Mouse (Mus musculus): Measurements from ENCODE around the gene Cyp4f17. TPM values are rescaled to one million over a fixed set of nuclear protein-coding genes. Genes with fewer than 3 reads are reported as not detected.
"Not testable (repeated sequence)": the region's sequence is repeated elsewhere in the genome, so short reads cannot be mapped to it uniquely, and the experiment has no call there.

The Cyp4f17 gene
- polyA plus RNA-seq, 2 experiments: 0.36 to 0.48 TPM

DNA sequence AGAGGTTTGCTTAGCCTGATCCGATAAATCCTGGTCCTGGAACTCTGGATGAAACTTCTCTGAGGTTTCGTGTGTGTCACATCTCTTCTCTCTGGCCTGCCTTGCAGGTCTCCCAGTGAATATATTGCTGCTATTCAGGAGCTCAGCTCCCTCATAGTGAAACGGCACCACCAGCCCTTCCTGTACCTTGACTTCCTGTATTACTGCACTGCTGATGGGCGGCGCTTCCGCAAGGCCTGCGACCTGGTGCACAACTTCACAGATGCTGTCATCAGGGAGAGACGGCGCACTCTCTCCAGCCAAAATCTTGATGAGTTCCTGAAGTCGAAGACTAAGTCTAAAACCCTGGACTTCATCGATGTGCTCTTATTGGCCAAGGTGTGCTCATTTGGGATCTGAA, 18.0 kb downstream of the Cyp4f17 start:
- DNase-seq (ENCODE audit: low read depth in 3 of 3, low spot score in 3 of 3): no peak
- Histone ChIP-seq H3K9ac (replicated peaks) (no peak overlapping the region), H3K27ac (no peak overlapping the region), H3K4me3 (ENCODE audit: insufficient read depth in 1 of 2, low read depth in 2 of 2, low read length in 2 of 2) (no peak overlapping the region), H3K4me1 (replicated peaks; ENCODE audit: control insufficient read depth in 2 of 2, insufficient read depth in 2 of 2, low read length in 1 of 2) (no peaks in the 10 kb centered on the region), H3K27me3 (ENCODE audit: control insufficient read depth, insufficient read depth, low read length) (no peaks in the 10 kb centered on the region), H3K36me3 (replicated peaks; ENCODE audit: control insufficient read depth, insufficient read depth, low read depth) (no peaks in the 10 kb centered on the region), H3K4me2 (ENCODE audit: low read depth) (no peak overlapping the region), H3K9me3 (ENCODE audit: control insufficient read depth, low read length) (no peaks in the 10 kb centered on the region)
- ATAC-seq (ENCODE audit: insufficient read depth): no peak
- WGBS (ENCODE audit: insufficient replicate concordance): 58% methylated on average over 11 of the region's 11 CpGs
- no peak for TF ChIP-seq EP300 (IDR thresholded peaks at IDR 0.05; ENCODE audit: low read depth)
- TF ChIP-seq CTCF (IDR thresholded peaks at IDR 0.05; ENCODE audit: low read depth): no peak

DNA sequence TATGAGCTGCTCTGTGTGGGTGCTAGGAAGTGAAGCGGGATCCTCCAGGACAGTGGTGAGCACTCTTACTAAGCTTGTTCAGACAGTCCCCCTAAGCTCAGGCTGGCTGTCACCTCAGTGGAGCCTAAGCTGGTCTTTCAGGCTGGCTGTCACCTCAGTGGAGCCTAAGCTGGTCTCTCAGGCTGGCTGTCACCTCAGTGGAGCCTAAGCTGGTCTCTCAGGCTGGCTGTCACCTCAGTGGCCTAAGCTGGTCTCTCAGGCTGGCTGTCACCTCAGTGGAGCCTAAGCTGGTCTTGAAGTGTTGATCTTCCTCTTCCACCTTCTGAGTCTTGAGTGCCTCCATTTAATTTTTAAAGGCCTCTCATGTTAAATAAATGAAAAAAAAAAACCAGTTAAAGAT, 20.5 kb downstream of the Cyp4f17 start:
- not testable (repeated sequence) for H3K4me3 ChIP-seq (ENCODE audit: insufficient read depth in 1 of 2, low read depth in 2 of 2, low read length in 2 of 2); H3K9me3 ChIP-seq (ENCODE audit: control insufficient read depth, low read length); DNase-seq (ENCODE audit: low read depth in 3 of 3, low spot score in 3 of 3); H3K36me3 ChIP-seq (replicated peaks; ENCODE audit: control insufficient read depth, insufficient read depth, low read depth); H3K9ac ChIP-seq (replicated peaks); H3K4me2 ChIP-seq (ENCODE audit: low read depth); H3K27ac ChIP-seq; ATAC-seq (ENCODE audit: insufficient read depth); H3K4me1 ChIP-seq (replicated peaks; ENCODE audit: control insufficient read depth in 2 of 2, insufficient read depth in 2 of 2, low read length in 1 of 2); H3K27me3 ChIP-seq (ENCODE audit: control insufficient read depth, insufficient read depth, low read length)
- 87% methylated on average over 1 of the region's 1 CpGs for WGBS (ENCODE audit: insufficient replicate concordance)

DNA sequence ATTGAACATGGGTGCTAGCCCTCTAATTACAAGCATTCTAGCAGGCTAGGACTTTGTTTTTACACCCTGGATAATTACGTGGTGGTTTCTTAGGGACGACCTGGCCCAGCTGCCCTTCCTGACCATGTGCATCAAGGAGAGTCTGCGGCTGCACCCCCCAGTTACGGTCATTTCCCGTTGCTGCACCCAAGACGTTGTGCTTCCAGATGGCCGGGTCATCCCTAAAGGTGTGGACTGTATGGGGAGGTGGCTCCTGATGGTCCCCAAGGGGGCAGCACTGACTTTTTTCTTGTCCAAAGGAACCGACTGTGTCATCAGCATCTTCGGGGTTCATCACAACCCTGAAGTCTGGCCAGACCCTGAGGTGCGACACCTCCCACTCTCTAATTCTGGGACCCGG, 21.9 kb downstream of the Cyp4f17 start:
- Histone ChIP-seq H3K9ac (replicated peaks) (no peak overlapping the region), H3K27me3 (ENCODE audit: control insufficient read depth, insufficient read depth, low read length) (no peaks in the 10 kb centered on the region), H3K27ac (no peak overlapping the region), H3K4me3 (ENCODE audit: insufficient read depth in 1 of 2, low read depth in 2 of 2, low read length in 2 of 2) (no peak overlapping the region), H3K4me2 (ENCODE audit: low read depth) (no peak overlapping the region; the same call in 1 of the 2 replicates), H3K9me3 (ENCODE audit: control insufficient read depth, low read length) (no peaks in the 10 kb centered on the region), H3K36me3 (replicated peaks; ENCODE audit: control insufficient read depth, insufficient read depth, low read depth) (no peaks in the 10 kb centered on the region), H3K4me1 (replicated peaks; ENCODE audit: control insufficient read depth in 2 of 2, insufficient read depth in 2 of 2, low read length in 1 of 2) (no peaks in the 10 kb centered on the region)
- WGBS (ENCODE audit: insufficient replicate concordance): 75% methylated on average over 11 of the region's 11 CpGs
- ATAC-seq (ENCODE audit: insufficient read depth) (no peak), DNase-seq (ENCODE audit: low read depth in 3 of 3, low spot score in 3 of 3) (no peak)
- TF ChIP-seq EP300 (IDR thresholded peaks at IDR 0.05; ENCODE audit: low read depth): no peak
- TF ChIP-seq CTCF (IDR thresholded peaks at IDR 0.05; ENCODE audit: low read depth): no peak

DNA sequence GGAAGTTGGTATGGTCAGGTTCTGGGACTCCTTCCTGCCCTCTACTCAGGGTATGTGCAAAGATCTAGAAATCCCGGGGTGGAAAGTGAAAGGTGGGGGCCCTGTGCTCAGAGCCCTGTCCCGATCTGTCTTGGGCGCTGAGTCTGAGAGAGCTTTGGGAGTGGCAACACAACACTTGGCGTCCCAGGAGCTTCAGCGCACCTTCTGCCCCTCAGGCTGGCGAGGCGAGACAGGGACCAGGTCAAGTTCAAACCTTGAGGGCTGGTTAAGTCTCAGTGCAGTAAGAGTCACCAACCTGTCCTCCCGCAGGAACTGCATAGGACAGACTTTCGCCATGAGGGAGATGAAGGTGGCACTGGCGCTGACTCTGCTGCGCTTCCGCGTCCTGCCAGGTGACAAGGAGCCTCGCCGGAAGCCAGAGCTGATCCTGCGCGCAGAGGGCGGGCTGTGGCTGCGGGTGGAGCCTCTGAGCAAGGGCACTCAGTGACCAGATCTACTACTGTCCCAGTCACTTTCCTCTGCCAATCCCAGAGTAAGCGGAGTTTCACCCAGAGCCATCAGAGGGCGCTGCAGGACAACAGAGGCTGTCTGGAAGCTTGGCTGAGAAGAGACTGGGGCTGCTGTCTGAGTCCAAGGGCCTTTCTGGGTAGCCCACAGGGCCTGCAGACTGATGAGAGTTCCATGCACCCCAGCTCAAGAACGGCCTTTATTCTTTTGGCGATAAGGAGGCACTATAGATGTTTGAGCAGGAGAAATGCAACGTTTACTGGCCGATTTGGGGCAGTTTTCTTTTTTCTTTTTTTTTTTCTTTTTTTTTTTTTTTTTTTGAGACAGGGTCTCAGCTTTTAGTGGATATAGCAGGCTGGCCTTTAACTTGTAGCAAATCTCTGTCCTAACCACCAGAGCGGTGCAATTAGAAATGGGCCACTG, 22.8 kb downstream of the Cyp4f17 start:
- Histone ChIP-seq H3K27ac (no peak overlapping the region), H3K4me1 (replicated peaks; ENCODE audit: control insufficient read depth in 2 of 2, insufficient read depth in 2 of 2, low read length in 1 of 2) (no peaks in the 10 kb centered on the region), H3K9ac (replicated peaks) (no peak overlapping the region; the same call in 1 of the 2 replicates), H3K4me2 (ENCODE audit: low read depth) (peak overlapping the region; percentile 61), H3K4me3 (ENCODE audit: insufficient read depth in 1 of 2, low read depth in 2 of 2, low read length in 2 of 2) (peak overlapping the region; percentile 39 to 57), H3K27me3 (ENCODE audit: control insufficient read depth, insufficient read depth, low read length) (no peaks in the 10 kb centered on the region), H3K9me3 (ENCODE audit: control insufficient read depth, low read length) (no peaks in the 10 kb centered on the region), H3K36me3 (replicated peaks; ENCODE audit: control insufficient read depth, insufficient read depth, low read depth) (no peaks in the 10 kb centered on the region)
- TF ChIP-seq CTCF (IDR thresholded peaks at IDR 0.05; ENCODE audit: low read depth): peak; percentile 92
- TF ChIP-seq EP300 (IDR thresholded peaks at IDR 0.05; ENCODE audit: low read depth): no peak
- DNase-seq (ENCODE audit: low read depth in 3 of 3, low spot score in 3 of 3) (peak; percentile 74 to 77 (median 74)), ATAC-seq (ENCODE audit: insufficient read depth) (peak; percentile 88)
- 10% methylated on average over 26 of the region's 26 CpGs for WGBS (ENCODE audit: insufficient replicate concordance)

DNA sequence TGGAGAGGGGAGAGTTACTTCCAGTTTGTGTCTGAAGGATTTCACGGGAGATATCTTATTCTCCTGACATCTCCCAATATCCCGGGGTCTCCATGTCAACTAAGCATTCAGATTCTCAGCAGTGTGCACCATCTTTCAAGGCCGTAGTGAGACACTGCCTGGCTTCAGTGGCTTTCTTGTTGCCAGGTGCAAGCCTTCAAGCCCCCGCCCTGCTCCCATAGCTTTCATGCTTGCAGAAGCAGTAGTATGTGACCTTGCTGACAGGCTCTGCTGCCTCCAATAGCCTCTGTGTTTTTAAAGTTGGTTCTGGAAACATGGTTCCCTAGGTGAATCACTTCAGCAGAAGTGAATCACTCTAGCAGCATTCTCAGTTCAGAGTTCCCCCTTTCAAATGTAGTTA, 26.5 kb downstream of the Cyp4f17 start:
- not testable (repeated sequence) for H3K9me3 ChIP-seq (ENCODE audit: control insufficient read depth, low read length); H3K9ac ChIP-seq (replicated peaks); H3K4me2 ChIP-seq (ENCODE audit: low read depth); H3K27me3 ChIP-seq (ENCODE audit: control insufficient read depth, insufficient read depth, low read length); H3K4me1 ChIP-seq (replicated peaks; ENCODE audit: control insufficient read depth in 2 of 2, insufficient read depth in 2 of 2, low read length in 1 of 2); H3K36me3 ChIP-seq (replicated peaks; ENCODE audit: control insufficient read depth, insufficient read depth, low read depth); ATAC-seq (ENCODE audit: insufficient read depth); H3K4me3 ChIP-seq (ENCODE audit: insufficient read depth in 1 of 2, low read depth in 2 of 2, low read length in 2 of 2); DNase-seq (ENCODE audit: low read depth in 3 of 3, low spot score in 3 of 3); H3K27ac ChIP-seq
- WGBS (ENCODE audit: insufficient replicate concordance): 49% methylated on average over 4 of the region's 4 CpGs

All from liver, embryonic 14.5 days (tissue).